Mouse (Mus musculus): ENCODE data around the gene Fdxr.

- TF ChIP-seq CTCF (IDR thresholded peaks at IDR 0.05; ENCODE audit: low read depth, low read length) (peak; percentile 22; the same call in 1 of the 2 replicates), POLR2A (IDR thresholded peaks at IDR 0.05; ENCODE audit: extremely low read depth, insufficient read depth, low read length) (no peak)
Observed at GRCm38 (mm10) chr11:115233526-115234290, 43.1 kb downstream of the Fdxr start.

Data from liver, adult 2 months (tissue).